Mouse (Mus musculus) liver, postnatal 0 days (tissue): ENCODE measurements around the gene Map3k6. TPM values are rescaled to one million over a fixed set of nuclear protein-coding genes. Genes with fewer than 3 reads are reported as not detected.

Source experiments
- ATAC-seq: fragments of 200-750 bp; cut with Nextera tagmentation; 2 replicates; pipeline ENCODE4 v1.8.0; 2017; ENCODE audit warnings: mild to moderate bottlenecking, moderate library complexity
- DNase-seq: peaks from one replicate; pipeline ENCODE4 v3.0.0-alpha.2; 2016
- H3K27ac ChIP-seq: fragments of 300-500 bp; sonication (generic); 2 replicates; pipeline ENCODE4 v1.5.1; 2014; ENCODE audit warnings: antibody characterized with exemption, moderate library complexity, mild to moderate bottlenecking, low read depth
- H3K27me3 ChIP-seq: fragments of 300-500 bp; sonication (generic); 2 replicates; pipeline ENCODE4 v1.6.1; 2014; ENCODE audit warnings: low read length, control low read depth, mixed read lengths; ENCODE audit not compliant: insufficient read depth
- H3K36me3 ChIP-seq: fragments of 300-500 bp; sonication (generic); replicated peaks from 2 replicates; pipeline ENCODE4 v1.6.1; 2014; ENCODE audit warnings: mild to moderate bottlenecking, control low read depth, low read length, moderate library complexity, mixed read lengths; ENCODE audit not compliant: insufficient read depth
- H3K4me1 ChIP-seq: fragments of 300-500 bp; sonication (generic); 2 replicates; pipeline ENCODE4 v1.6.1; 2014; ENCODE audit warnings: antibody characterized with exemption, mild to moderate bottlenecking, control low read depth; ENCODE audit not compliant: insufficient read depth
- H3K4me2 ChIP-seq: fragments of 300-500 bp; sonication (generic); 2 replicates; pipeline ENCODE4 v1.6.1; 2014; ENCODE audit warnings: low read depth, mild to moderate bottlenecking, low read length, moderate library complexity, mixed read lengths
- H3K4me3 ChIP-seq: fragments of 300-500 bp; sonication (generic); 2 replicates; pipeline ENCODE4 v1.5.1; 2014; ENCODE audit warnings: low read depth, low read length
- H3K9ac ChIP-seq: fragments of 300-500 bp; sonication (generic); replicated peaks from 2 replicates; pipeline ENCODE4 v1.6.1; 2014; ENCODE audit warnings: mild to moderate bottlenecking, moderate library complexity
- H3K9me3 ChIP-seq: fragments of 300-500 bp; sonication (generic); 2 replicates; pipeline ENCODE4 v1.6.1; 2016; ENCODE audit warnings: mild to moderate bottlenecking, control low read depth, low read length, mixed read lengths
- CTCF ChIP-seq: sonication (generic); IDR thresholded peaks from 2 replicates; pipeline ENCODE4 v1.5.1; 2016; ENCODE audit warnings: antibody characterized with exemption, low read depth
- EP300 ChIP-seq: IDR thresholded peaks from 2 replicates; pipeline ENCODE4 v1.6.1; 2016; ENCODE audit warnings: antibody characterized with exemption, low read depth, mild to moderate bottlenecking
- WGBS: fragments of 180-500 bp; shearing (Covaris S2); extraction: QIAGEN DNeasy Blood & Tissue Kit; methylation state at CpG from one replicate; pipeline ENCODE4 v1.1.7; 2014; ENCODE audit not compliant: insufficient replicate concordance; 5-methylcytosine and 5-hydroxymethylcytosine counted together
- polyA plus RNA-seq: library from polyadenylated mRNA; unstranded; fragments of >200 nt; fragmentation: Nextera tagmentation; extraction: Ambion mirVana; gene quantifications from 2 replicates; pipeline ENCODE4 v1.2.1, GENCODE M21; 2015

The Map3k6 gene
- polyA plus RNA-seq, 1 experiment from 2014 or later, result 1.3 TPM

DNA sequence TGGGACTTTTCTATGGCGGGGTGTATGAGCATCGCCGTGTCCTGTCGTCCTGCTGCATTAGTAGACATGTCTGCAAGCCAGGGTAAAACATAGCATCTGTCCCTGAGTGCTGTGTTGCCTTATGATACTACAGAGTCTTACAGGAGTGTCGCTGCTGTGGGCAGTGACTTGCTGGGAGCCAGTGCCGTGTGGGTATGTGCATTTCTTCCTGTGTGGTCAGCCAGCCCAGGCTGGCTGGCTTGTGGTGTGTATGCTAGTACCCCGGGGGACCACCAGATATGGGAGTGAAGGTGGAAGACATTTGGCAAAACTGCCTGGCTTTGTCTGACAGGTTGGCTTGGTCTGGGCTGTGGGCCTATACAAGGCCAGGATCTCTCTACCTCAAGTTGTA, 21.8 kb downstream of the Map3k6 start:
- Histone ChIP-seq H3K27me3 (no peaks in the 10 kb centered on the region), H3K9me3 (no peaks in the 10 kb centered on the region), H3K4me3 (peak overlapping the region; percentile 9), H3K4me2 (peak overlapping the region; percentile 55), H3K9ac (peak overlapping the region; percentile 30; the same call in 1 of the 2 replicates), H3K4me1 (0 out of 2 replicates have a peak, but pooled peaks cover 3% of the 10 kb centered on the region), H3K36me3 (peaks cover 29% of the 10 kb centered on the region), H3K27ac (no peak overlapping the region)
- 42% methylated on average over 7 of the region's 7 CpGs for WGBS
- DNase-seq (no peak), ATAC-seq (no peak)
- no peak for TF ChIP-seq CTCF
- no peak for TF ChIP-seq EP300

DNA sequence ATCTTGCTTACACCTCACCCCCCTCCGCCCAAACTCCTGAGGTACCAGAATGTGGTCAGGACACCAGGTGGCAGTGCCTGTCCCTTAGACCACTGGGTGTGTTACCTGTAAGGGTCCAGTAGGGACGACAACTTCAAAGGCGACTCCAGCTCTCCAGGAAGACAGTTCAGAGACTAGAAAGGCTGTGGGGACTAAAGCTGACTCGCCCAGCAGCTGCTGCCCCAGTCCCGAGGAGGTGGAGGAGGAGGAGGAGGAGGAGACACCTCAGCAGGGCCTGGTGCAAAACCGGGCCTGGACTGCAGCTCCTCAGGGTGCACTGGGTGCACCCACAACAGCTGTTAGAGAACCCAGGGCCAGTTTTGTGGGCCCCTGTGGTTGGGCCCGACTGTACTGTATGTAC, 22.3 kb downstream of the Map3k6 start, which contains the start of gene Sytl1:
Sytl1 (minus strand) TSS at position 232 of the 400 bp plus-strand sequence.
- DNase-seq (no peak), ATAC-seq (no peak)
- H3K9ac ChIP-seq, result peak within 1 kb of the TSS; percentile 30
- 0 out of 2 replicates have a peak, but pooled peaks cover 3% of the 10 kb centered on the region for H3K4me1 ChIP-seq
- WGBS, result 29% methylated on average over 7 of the region's 7 CpGs
- no peaks in the 10 kb centered on the region for H3K9me3 ChIP-seq
- H3K36me3 ChIP-seq, result peaks cover 35% of the 10 kb centered on the region
- peak within 1 kb of the TSS; percentile 9 for H3K4me3 ChIP-seq
- peak within 1 kb of the TSS; percentile 55 for H3K4me2 ChIP-seq
- no peak within 1 kb of the TSS for H3K27ac ChIP-seq
- no peaks in the 10 kb centered on the region for H3K27me3 ChIP-seq
- no peak for TF ChIP-seq EP300
- TF ChIP-seq CTCF, result peak; percentile 42; the same call in 1 of the 2 replicates

DNA sequence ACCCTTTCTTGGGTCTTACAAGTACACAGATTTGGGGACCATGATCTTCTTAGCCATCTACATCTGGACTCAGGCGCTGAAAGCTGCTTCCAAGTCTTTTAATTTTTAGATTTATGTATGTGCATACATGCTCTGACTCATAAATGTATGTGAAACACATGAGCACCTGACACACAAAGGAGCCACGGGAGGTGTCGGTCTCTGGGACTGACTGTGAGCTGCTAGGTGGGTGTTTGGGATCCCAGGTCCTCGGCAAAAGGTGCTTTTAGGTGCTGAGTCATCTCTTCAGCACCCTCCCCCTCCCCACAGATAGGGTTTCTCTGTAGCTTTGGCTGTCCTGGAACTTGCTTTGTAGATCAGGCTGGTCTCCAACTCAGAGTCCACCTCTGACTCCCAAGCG, 23.1 kb downstream of the Map3k6 start:
- Histone ChIP-seq H3K9me3 (no peaks in the 10 kb centered on the region), H3K4me1 (0 out of 2 replicates have a peak, but pooled peaks cover 3% of the 10 kb centered on the region), H3K36me3 (peaks cover 43% of the 10 kb centered on the region), H3K27ac (no peak overlapping the region), H3K4me3 (no peak overlapping the region), H3K4me2 (no peak overlapping the region), H3K27me3 (no peaks in the 10 kb centered on the region), H3K9ac (no peak overlapping the region)
- ATAC-seq (no peak), DNase-seq (no peak)
- WGBS, result 78% methylated on average over 5 of the region's 5 CpGs
- TF ChIP-seq CTCF, result no peak
- TF ChIP-seq EP300, result no peak

DNA sequence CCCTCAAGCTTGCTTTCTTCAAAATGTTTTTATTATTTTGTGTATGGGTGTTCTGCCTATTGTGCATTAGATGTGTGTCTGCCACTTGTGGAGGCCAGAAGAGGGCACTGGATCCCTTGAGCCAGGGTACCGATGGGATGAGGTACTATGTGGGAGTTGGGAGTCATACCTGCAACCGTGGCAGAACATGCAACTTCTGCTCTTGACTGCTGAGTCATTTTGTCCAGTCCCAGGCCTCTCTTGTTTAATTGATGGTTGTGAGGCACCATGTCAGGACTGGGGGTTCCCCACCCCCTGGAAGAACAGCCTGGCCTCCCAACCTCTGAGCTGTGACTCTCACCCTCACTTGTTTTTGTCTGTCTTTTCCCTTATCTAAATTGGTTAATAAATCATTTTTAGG, 23.9 kb downstream of the Map3k6 start:
- H3K9ac ChIP-seq, result no peak overlapping the region
- 69% methylated on average over 2 of the region's 2 CpGs for WGBS

DNA sequence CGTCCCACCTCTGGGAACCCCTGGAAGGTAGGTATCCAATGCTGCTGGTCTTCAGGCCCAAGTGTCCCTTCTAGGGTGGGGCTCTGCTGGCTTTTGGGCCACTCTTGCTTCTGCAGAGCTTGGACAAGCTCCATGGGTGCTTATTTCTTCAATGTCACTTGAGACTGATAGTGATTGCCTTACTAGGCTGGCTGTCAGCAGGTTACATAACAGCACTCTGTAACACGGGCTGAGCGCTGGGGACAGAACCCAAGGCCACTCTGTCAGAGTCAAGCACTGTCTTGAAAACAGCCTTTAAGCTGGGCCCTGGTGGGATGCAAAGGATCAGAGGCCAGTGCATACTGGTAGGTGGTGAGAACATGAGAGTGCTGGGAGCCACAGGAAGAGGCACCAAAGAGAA, 24.7 kb downstream of the Map3k6 start:
- TF ChIP-seq EP300 (no peak), CTCF (no peak)
- H3K27ac ChIP-seq, result no peak overlapping the region
- no peak for DNase-seq
- 89% methylated on average over 3 of the region's 3 CpGs for WGBS
- H3K4me2 ChIP-seq, result no peak overlapping the region
- no peak overlapping the region for H3K9ac ChIP-seq
- 0 out of 2 replicates have a peak, but pooled peaks cover 3% of the 10 kb centered on the region for H3K4me1 ChIP-seq
- H3K9me3 ChIP-seq, result no peaks in the 10 kb centered on the region
- H3K4me3 ChIP-seq, result no peak overlapping the region
- no peak for ATAC-seq
- no peaks in the 10 kb centered on the region for H3K27me3 ChIP-seq
- peaks cover 59% of the 10 kb centered on the region for H3K36me3 ChIP-seq

More for the DNA sequence above, 23.9 kb downstream of the Map3k6 start:
- TF ChIP-seq EP300, result no peak
- no peak for TF ChIP-seq CTCF
- 0 out of 2 replicates have a peak, but pooled peaks cover 3% of the 10 kb centered on the region for H3K4me1 ChIP-seq
- no peak for DNase-seq
- no peak overlapping the region for H3K4me2 ChIP-seq
- no peaks in the 10 kb centered on the region for H3K27me3 ChIP-seq
- no peaks in the 10 kb centered on the region for H3K9me3 ChIP-seq
- H3K4me3 ChIP-seq, result no peak overlapping the region
- H3K27ac ChIP-seq, result no peak overlapping the region
- ATAC-seq, result no peak
- peaks cover 51% of the 10 kb centered on the region for H3K36me3 ChIP-seq

GRCm38 (mm10) chr4:133265759-133266158, 25.1 kb downstream of the Map3k6 start:
- H3K4me1 ChIP-seq, result 0 out of 2 replicates have a peak, but pooled peaks cover 3% of the 10 kb centered on the region
- TF ChIP-seq CTCF (no peak), EP300 (no peak)
- no peaks in the 10 kb centered on the region for H3K9me3 ChIP-seq
- DNase-seq, result no peak
- no peak for ATAC-seq
- H3K27ac ChIP-seq, result no peak overlapping the region
- no peak overlapping the region for H3K4me2 ChIP-seq
- H3K27me3 ChIP-seq, result no peaks in the 10 kb centered on the region
- no peak overlapping the region for H3K9ac ChIP-seq
- no peak overlapping the region for H3K4me3 ChIP-seq
- WGBS, result 92% methylated on average over 4 of the region's 4 CpGs
- H3K36me3 ChIP-seq, result peaks cover 62% of the 10 kb centered on the region
